Mouse (Mus musculus) limb, embryonic 14.5 days (tissue): ENCODE results near the gene Trmt61a. TPM values are rescaled to one million over a fixed set of nuclear protein-coding genes. Genes with fewer than 3 reads are reported as not detected.
A peak's percentile ranks its signal among the peaks of the same experiment; 100 is the strongest.

Source experiments
- ATAC-seq: fragments of 200-750 bp; cut with Nextera tagmentation; 2 replicates; pipeline ENCODE4 v1.8.0; 2017; ENCODE audit warnings: low read depth, moderate number of reproducible peaks, moderate TSS enrichment; ENCODE audit not compliant: low FRiP score
- DNase-seq: peaks from one replicate; pipeline ENCODE4 v3.0.0-alpha.2; 2015; ENCODE audit warnings: low spot score
- H3K27ac ChIP-seq: fragments of 300-500 bp; sonication (generic); replicated peaks from 2 replicates; pipeline ENCODE4 v1.5.1; 2014; ENCODE audit warnings: low read depth, mild to moderate bottlenecking, low read length, moderate library complexity, mixed read lengths
- H3K27me3 ChIP-seq: fragments of 300-500 bp; sonication (generic); 2 replicates; pipeline ENCODE4 v1.6.1; 2014; ENCODE audit warnings: low read length, mixed read lengths; ENCODE audit not compliant: control insufficient read depth, insufficient read depth
- H3K36me3 ChIP-seq: fragments of 300-500 bp; sonication (generic); 2 replicates; pipeline ENCODE4 v1.6.1; 2014; ENCODE audit warnings: mild to moderate bottlenecking, low read length, moderate library complexity, mixed read lengths; ENCODE audit not compliant: control insufficient read depth, insufficient read depth
- H3K4me1 ChIP-seq: fragments of 300-500 bp; sonication (generic); 2 replicates; pipeline ENCODE4 v1.6.1; 2014; ENCODE audit warnings: antibody characterized with exemption, low read length, mixed read lengths; ENCODE audit not compliant: control insufficient read depth, insufficient read depth
- H3K4me2 ChIP-seq: fragments of 300-500 bp; sonication (generic); replicated peaks from 2 replicates; pipeline ENCODE4 v1.6.1; 2014; ENCODE audit warnings: low read depth, mild to moderate bottlenecking, low read length, moderate library complexity; ENCODE audit not compliant: severe bottlenecking
- H3K4me3 ChIP-seq: fragments of 300-500 bp; sonication (generic); replicated peaks from 2 replicates; pipeline ENCODE4 v1.5.1; 2014; ENCODE audit warnings: low read length
- H3K9ac ChIP-seq: fragments of 300-500 bp; sonication (generic); 2 replicates; pipeline ENCODE4 v1.6.1; 2014; ENCODE audit warnings: mild to moderate bottlenecking, low read depth, low read length, moderate library complexity; ENCODE audit not compliant: severe bottlenecking
- H3K9me3 ChIP-seq: fragments of 300-500 bp; sonication (generic); 2 replicates; pipeline ENCODE4 v1.6.1; 2016; ENCODE audit warnings: low read length; ENCODE audit not compliant: control insufficient read depth
- POLR2A ChIP-seq: fragments of 200-500 bp; IDR thresholded peaks from 2 replicates; pipeline ENCODE4 v1.8.0; 2012; ENCODE audit warnings: inconsistent platforms, mild to moderate bottlenecking, moderate library complexity, borderline replicate concordance; ENCODE audit not compliant: insufficient read depth, insufficient read length; ENCODE audit errors: extremely low read depth
- WGBS: fragments of 180-500 bp; shearing (Covaris S2); extraction: QIAGEN DNeasy Blood & Tissue Kit; methylation state at CpG from one replicate; pipeline ENCODE4 v1.1.7; 2014; 5-methylcytosine and 5-hydroxymethylcytosine counted together
- polyA plus RNA-seq, 2 experiments: library from polyadenylated mRNA; depleted of rRNA in 1 of 2; stranded (reverse) in 1 of 2; unstranded in 1 of 2; fragments of >200 nt; fragmentation: Nextera tagmentation in 1 of 2; extraction: Ambion mirVana in 1 of 2; gene quantifications; 2 replicates each; pipeline versions ENCODE4 v1.2.1 to v1.2.3; 2012 to 2014

The Trmt61a gene
- polyA plus RNA-seq, 2 experiments: 7.3 to 30.8 TPM

GRCm38 (mm10) chr12:111678997-111679396 lies 1.1 kb downstream of the Trmt61a start:
- Histone ChIP-seq H3K4me3 (peak overlapping the region; percentile 83), H3K9me3 (no peaks in the 10 kb centered on the region), H3K27ac (no peak overlapping the region), H3K36me3 (peaks cover 25% of the 10 kb centered on the region), H3K4me1 (peaks cover 10% of the 10 kb centered on the region), H3K27me3 (0 out of 2 replicates have a peak, but pooled peaks cover 4% of the 10 kb centered on the region), H3K9ac (peak overlapping the region; percentile 74), H3K4me2 (peak overlapping the region; percentile 93)
- DNase-seq (no peak), ATAC-seq (no peak)
- no peak for TF ChIP-seq POLR2A
- 47% methylated on average over 7 of the region's 7 CpGs for WGBS

- no peak for ATAC-seq
- Histone ChIP-seq H3K4me1 (peaks cover 10% of the 10 kb centered on the region), H3K27me3 (no peaks in the 10 kb centered on the region), H3K9ac (no peak overlapping the region), H3K4me2 (no peak overlapping the region), H3K4me3 (no peak overlapping the region), H3K9me3 (no peaks in the 10 kb centered on the region), H3K36me3 (peaks cover 25% of the 10 kb centered on the region), H3K27ac (no peak overlapping the region)
- DNase-seq: no peak
- no peak for TF ChIP-seq POLR2A
- WGBS: 96% methylated on average over 13 of the region's 13 CpGs
Measured at GRCm38 (mm10) chr12:111680661-111681060, 2.8 kb downstream of the Trmt61a start.

- ATAC-seq (no peak), DNase-seq (no peak)
- 89% methylated on average over 8 of the region's 8 CpGs for WGBS
- peaks cover 10% of the 10 kb centered on the region for H3K4me1 ChIP-seq
- H3K4me3 ChIP-seq: no peak overlapping the region
- peaks cover 25% of the 10 kb centered on the region for H3K36me3 ChIP-seq
- H3K27ac ChIP-seq: no peak overlapping the region
- no peaks in the 10 kb centered on the region for H3K27me3 ChIP-seq
- no peak overlapping the region for H3K4me2 ChIP-seq
- no peak for TF ChIP-seq POLR2A
- H3K9me3 ChIP-seq: no peaks in the 10 kb centered on the region
- no peak overlapping the region for H3K9ac ChIP-seq
Measured at GRCm38 (mm10) chr12:111681305-111681704, 3.4 kb downstream of the Trmt61a start.

- DNase-seq (no peak), ATAC-seq (no peak)
- Histone ChIP-seq H3K27me3 (no peaks in the 10 kb centered on the region), H3K4me1 (peaks cover 10% of the 10 kb centered on the region), H3K4me3 (no peak overlapping the region), H3K36me3 (peaks cover 25% of the 10 kb centered on the region), H3K9ac (no peak overlapping the region), H3K27ac (no peak overlapping the region), H3K9me3 (no peaks in the 10 kb centered on the region), H3K4me2 (no peak overlapping the region)
- WGBS: 91% methylated on average over 5 of the region's 5 CpGs
- TF ChIP-seq POLR2A: no peak
Measured at GRCm38 (mm10) chr12:111682003-111682402, 4.1 kb downstream of the Trmt61a start.

- DNase-seq (no peak), ATAC-seq (no peak)
- no peak overlapping the region for H3K9ac ChIP-seq
- peaks cover 4% of the 10 kb centered on the region; the same call in 1 of the 2 replicates for H3K4me1 ChIP-seq
- no peak overlapping the region for H3K4me2 ChIP-seq
- H3K36me3 ChIP-seq: peaks cover 25% of the 10 kb centered on the region
- no peak overlapping the region for H3K4me3 ChIP-seq
- H3K27me3 ChIP-seq: no peaks in the 10 kb centered on the region
- TF ChIP-seq POLR2A: no peak
- 75% methylated on average over 5 of the region's 5 CpGs for WGBS
- H3K27ac ChIP-seq: no peak overlapping the region
- no peaks in the 10 kb centered on the region for H3K9me3 ChIP-seq
Measured at GRCm38 (mm10) chr12:111682806-111683205, 4.9 kb downstream of the Trmt61a start.

- no peak for TF ChIP-seq POLR2A
- H3K4me1 ChIP-seq: peaks cover 2% of the 10 kb centered on the region; the same call in 1 of the 2 replicates
- no peak overlapping the region for H3K4me3 ChIP-seq
- H3K9ac ChIP-seq: no peak overlapping the region
- H3K27me3 ChIP-seq: no peaks in the 10 kb centered on the region
- DNase-seq: no peak
- peaks cover 16% of the 10 kb centered on the region for H3K36me3 ChIP-seq
- no peak for ATAC-seq
- H3K4me2 ChIP-seq: no peak overlapping the region
- H3K27ac ChIP-seq: no peak overlapping the region
- H3K9me3 ChIP-seq: no peaks in the 10 kb centered on the region
- WGBS: 75% methylated on average over 4 of the region's 4 CpGs
Measured at GRCm38 (mm10) chr12:111686390-111686789, 8.5 kb downstream of the Trmt61a start.
